Mouse (Mus musculus) erythroblast, embryonic 14.5 days (primary cell): ENCODE measurements around the gene Pdss2. TPM values are rescaled to one million over a fixed set of nuclear protein-coding genes. Genes with fewer than 3 reads are reported as not detected.

Experiments used
- H3K27me3 ChIP-seq: 2 replicates; pipeline ENCODE4 v1.6.1; 2012; ENCODE audit warnings: inconsistent platforms; ENCODE audit not compliant: control insufficient read depth
- H3K36me3 ChIP-seq: 2 replicates; pipeline ENCODE4 v1.6.1; 2012; ENCODE audit warnings: mild to moderate bottlenecking, inconsistent platforms; ENCODE audit not compliant: control insufficient read depth
- H3K4me1 ChIP-seq: 2 replicates; pipeline ENCODE4 v1.6.1; 2012; ENCODE audit warnings: inconsistent platforms; ENCODE audit not compliant: control insufficient read depth
- H3K4me3 ChIP-seq: replicated peaks from 2 replicates; pipeline ENCODE3; 2012; ENCODE audit warnings: moderate library complexity, mild to moderate bottlenecking, inconsistent platforms
- H3K9me3 ChIP-seq: 2 replicates; pipeline ENCODE4 v1.6.1; 2012; ENCODE audit warnings: low read length, inconsistent platforms, mixed read lengths; ENCODE audit not compliant: control insufficient read depth
- GATA1 ChIP-seq: IDR thresholded peaks from 2 replicates; pipeline ENCODE4 v1.6.1; 2012; ENCODE audit warnings: low read length, inconsistent platforms, mixed read lengths
- TAL1 ChIP-seq: IDR thresholded peaks from 3 replicates; pipeline ENCODE4 v1.6.1; 2012; ENCODE audit warnings: low read length, inconsistent platforms, mixed read lengths
- polyA plus RNA-seq: library from polyadenylated mRNA; stranded (reverse); fragments of >175 nt; gene quantifications from 2 replicates; pipeline ENCODE4 v1.2.3, GENCODE M21; 2012

Gene Pdss2
- polyA plus RNA-seq, 1 experiment = 0.46 TPM

GRCm38 (mm10) chr10:43376749-43377148 lies 155.5 kb downstream of the Pdss2 start:
- Histone ChIP-seq H3K4me1 (no peaks in the 10 kb centered on the region), H3K36me3 (no peaks in the 10 kb centered on the region; the same call in 1 of the 2 replicates), H3K4me3 (no peak overlapping the region), H3K9me3 (no peaks in the 10 kb centered on the region), H3K27me3 (no peaks in the 10 kb centered on the region)
- no peak for TF ChIP-seq GATA1
- TF ChIP-seq TAL1 = no peak

- TF ChIP-seq TAL1 (no peak), GATA1 (no peak)
- peaks cover 5% of the 10 kb centered on the region for H3K4me1 ChIP-seq
- no peak overlapping the region for H3K4me3 ChIP-seq
- H3K27me3 ChIP-seq = no peaks in the 10 kb centered on the region
- no peaks in the 10 kb centered on the region; the same call in 1 of the 2 replicates for H3K36me3 ChIP-seq
- H3K9me3 ChIP-seq = no peaks in the 10 kb centered on the region
Observed at GRCm38 (mm10) chr10:43378279-43378678, 157.0 kb downstream of the Pdss2 start.

GRCm38 (mm10) chr10:43378732-43379644 lies 157.7 kb downstream of the Pdss2 start:
- Histone ChIP-seq H3K4me1 (peaks cover 6% of the 10 kb centered on the region), H3K36me3 (no peaks in the 10 kb centered on the region; the same call in 1 of the 2 replicates), H3K27me3 (no peaks in the 10 kb centered on the region), H3K9me3 (no peaks in the 10 kb centered on the region), H3K4me3 (no peak overlapping the region)
- no peak for TF ChIP-seq TAL1
- TF ChIP-seq GATA1 = no peak

- H3K27me3 ChIP-seq = no peaks in the 10 kb centered on the region
- no peak for TF ChIP-seq GATA1
- no peak for TF ChIP-seq TAL1
- peaks cover 19% of the 10 kb centered on the region for H3K4me1 ChIP-seq
- H3K36me3 ChIP-seq = no peaks in the 10 kb centered on the region
- H3K9me3 ChIP-seq = no peaks in the 10 kb centered on the region
- no peak overlapping the region for H3K4me3 ChIP-seq
Observed at GRCm38 (mm10) chr10:43382660-43383059, 161.4 kb downstream of the Pdss2 start.

- Histone ChIP-seq H3K9me3 (no peaks in the 10 kb centered on the region), H3K4me1 (peaks cover 19% of the 10 kb centered on the region), H3K4me3 (no peak overlapping the region), H3K36me3 (no peaks in the 10 kb centered on the region), H3K27me3 (no peaks in the 10 kb centered on the region)
- TF ChIP-seq TAL1 (no peak), GATA1 (no peak)
Observed at GRCm38 (mm10) chr10:43384623-43385022, 163.3 kb downstream of the Pdss2 start.

GRCm38 (mm10) chr10:43392921-43393320 lies 171.6 kb downstream of the Pdss2 start:
- H3K4me1 ChIP-seq = peaks cover 5% of the 10 kb centered on the region
- no peak overlapping the region for H3K4me3 ChIP-seq
- no peaks in the 10 kb centered on the region; the same call in 1 of the 2 replicates for H3K9me3 ChIP-seq
- H3K36me3 ChIP-seq = peaks cover 8% of the 10 kb centered on the region
- H3K27me3 ChIP-seq = no peaks in the 10 kb centered on the region
- TF ChIP-seq GATA1 (no peak), TAL1 (no peak)

- H3K36me3 ChIP-seq = peaks cover 14% of the 10 kb centered on the region
- H3K9me3 ChIP-seq = no peaks in the 10 kb centered on the region; the same call in 1 of the 2 replicates
- H3K27me3 ChIP-seq = no peaks in the 10 kb centered on the region
- TF ChIP-seq TAL1 = no peak
- TF ChIP-seq GATA1 = no peak
- no peak overlapping the region for H3K4me3 ChIP-seq
- H3K4me1 ChIP-seq = peaks cover 5% of the 10 kb centered on the region
Observed at GRCm38 (mm10) chr10:43393818-43394217, 172.5 kb downstream of the Pdss2 start.

GRCm38 (mm10) chr10:43395824-43396223 lies 174.5 kb downstream of the Pdss2 start:
- TF ChIP-seq GATA1 = no peak
- TF ChIP-seq TAL1 = no peak

GRCm38 (mm10) chr10:43399596-43400316 lies 178.5 kb downstream of the Pdss2 start:
- Histone ChIP-seq H3K4me1 (peaks cover 2% of the 10 kb centered on the region; the same call in 1 of the 2 replicates), H3K36me3 (peaks cover 14% of the 10 kb centered on the region), H3K27me3 (no peaks in the 10 kb centered on the region), H3K4me3 (no peak overlapping the region), H3K9me3 (no peaks in the 10 kb centered on the region; the same call in 1 of the 2 replicates)
- no peak for TF ChIP-seq GATA1
- no peak for TF ChIP-seq TAL1

More at GRCm38 (mm10) chr10:43395824-43396223, 174.5 kb downstream of the Pdss2 start:
- no peaks in the 10 kb centered on the region for H3K27me3 ChIP-seq
- peaks cover 5% of the 10 kb centered on the region for H3K4me1 ChIP-seq
- H3K4me3 ChIP-seq = no peak overlapping the region
- H3K9me3 ChIP-seq = no peaks in the 10 kb centered on the region; the same call in 1 of the 2 replicates
- H3K36me3 ChIP-seq = peaks cover 14% of the 10 kb centered on the region
